Mouse (Mus musculus) MEL (cell line): ENCODE data around the gene Drc3. TPM values are rescaled to one million over a fixed set of nuclear protein-coding genes. Genes with fewer than 3 reads are reported as not detected.
A peak's percentile ranks its signal among the peaks of the same experiment; 100 is the strongest.

ENCODE experiments used
- DNase-seq: peaks from one replicate; pipeline ENCODE4 v3.0.0; 2011; ENCODE audit warnings: low read depth, low spot score
- H3K27ac ChIP-seq: 2 replicates; pipeline ENCODE4 v1.5.1; 2012; ENCODE audit warnings: low read depth, mild to moderate bottlenecking, control low read depth, low read length, moderate library complexity; ENCODE audit not compliant: control insufficient read depth
- H3K27me3 ChIP-seq, 2 experiments: fragments of 150-350 bp in 1 of 2; sonication (generic) in 1 of 2; 2 replicates each; pipeline ENCODE4 v1.6.1; 2012; ENCODE audit warnings: low read length in 2 of 2, mild to moderate bottlenecking in 2 of 2, improper control_type of control experiment in 1 of 2, moderate library complexity in 1 of 2; ENCODE audit not compliant: insufficient read depth in 2 of 2, control insufficient read depth in 1 of 2
- H3K36me3 ChIP-seq, 2 experiments: 2 replicates each; pipeline ENCODE4 v1.6.1; 2012 to 2014; ENCODE audit warnings: low read length in 2 of 2, improper control_type of control experiment in 1 of 2, inconsistent platforms in 1 of 2, mild to moderate bottlenecking in 1 of 2; ENCODE audit not compliant: insufficient read depth in 2 of 2, control insufficient read depth in 1 of 2
- H3K4me1 ChIP-seq, 2 experiments: fragments of 150-350 bp in 1 of 2; sonication (generic) in 1 of 2; 2 replicates each; pipeline ENCODE4 v1.6.1; 2012; ENCODE audit warnings: low read length in 2 of 2, improper control_type of control experiment in 1 of 2, mild to moderate bottlenecking in 1 of 2; ENCODE audit not compliant: insufficient read depth in 2 of 2, control insufficient read depth in 1 of 2
- H3K4me3 ChIP-seq, 2 experiments: fragments of 150-350 bp in 1 of 2; sonication (generic) in 1 of 2; 2 replicates each; pipeline ENCODE4 v1.5.1; 2012; ENCODE audit warnings: low read depth in 2 of 2, low read length in 2 of 2, mild to moderate bottlenecking in 2 of 2, moderate library complexity in 2 of 2, control low read depth in 1 of 2, improper control_type of control experiment in 1 of 2; ENCODE audit not compliant: control insufficient read depth in 1 of 2, insufficient read depth in 1 of 2
- H3K79me2 ChIP-seq: 2 replicates; pipeline ENCODE4 v1.6.1; 2012; ENCODE audit warnings: mild to moderate bottlenecking, low read length, moderate library complexity; ENCODE audit not compliant: control insufficient read depth, poor library complexity, insufficient read depth
- H3K9ac ChIP-seq: 2 replicates; pipeline ENCODE4 v1.6.1; 2012; ENCODE audit warnings: low read depth, mild to moderate bottlenecking, control low read depth, low read length, moderate library complexity; ENCODE audit not compliant: control insufficient read depth, poor library complexity, severe bottlenecking
- H3K9me3 ChIP-seq: fragments of 150-350 bp; sonication (generic); replicated peaks from 2 replicates; pipeline ENCODE4 v1.6.1; 2012; ENCODE audit warnings: mild to moderate bottlenecking, low read length, improper control_type of control experiment, moderate library complexity; ENCODE audit not compliant: insufficient read depth
- BHLHE40 ChIP-seq: IDR thresholded peaks from 2 replicates; pipeline ENCODE4 v1.6.1; 2012; ENCODE audit warnings: low read depth, mild to moderate bottlenecking, inconsistent platforms, low read length, improper control_type of control experiment, borderline replicate concordance
- CHD1 ChIP-seq: IDR thresholded peaks from 2 replicates; pipeline ENCODE4 v1.6.1; 2012; ENCODE audit warnings: low read depth, mild to moderate bottlenecking, inconsistent platforms, low read length, improper control_type of control experiment
- CHD2 ChIP-seq: IDR thresholded peaks from 2 replicates; pipeline ENCODE4 v1.6.1; 2011; ENCODE audit warnings: low read length, improper control_type of control experiment
- CTCF ChIP-seq, 3 experiments: IDR thresholded peaks in 2 of 3; conservative IDR thresholded peaks in 1 of 3; 2 replicates each; pipeline ENCODE4 v1.5.1; 2011 to 2012; ENCODE audit warnings: low read length in 3 of 3, low read depth in 2 of 3, mild to moderate bottlenecking in 2 of 3, improper control_type of control experiment in 1 of 3, inconsistent platforms in 1 of 3, mixed read lengths in 1 of 3, moderate library complexity in 1 of 3; ENCODE audit not compliant: control insufficient read depth in 1 of 3, insufficient read depth in 1 of 3, poor library complexity in 1 of 3, severe bottlenecking in 1 of 3
- E2F4 ChIP-seq: IDR thresholded peaks from 2 replicates; pipeline ENCODE4 v1.6.1; 2011; ENCODE audit warnings: low read depth, low read length, improper control_type of control experiment, borderline replicate concordance
- EP300 ChIP-seq, 2 experiments: IDR thresholded peaks; 2 replicates each; pipeline ENCODE4 v1.6.1; 2011; ENCODE audit warnings: improper control_type of control experiment in 2 of 2, low read length in 2 of 2, low read depth in 1 of 2, mild to moderate bottlenecking in 1 of 2
- ETS1 ChIP-seq: IDR thresholded peaks from 2 replicates; pipeline ENCODE4 v1.6.1; 2012; ENCODE audit warnings: low read depth, mild to moderate bottlenecking, inconsistent platforms, low read length, improper control_type of control experiment, moderate library complexity
- GABPA ChIP-seq: IDR thresholded peaks from 2 replicates; pipeline ENCODE4 v1.6.1; 2012; ENCODE audit warnings: low read depth, mild to moderate bottlenecking, inconsistent platforms, low read length, improper control_type of control experiment, moderate library complexity
- GATA1 ChIP-seq: IDR thresholded peaks from 2 replicates; pipeline ENCODE4 v1.6.1; 2011; ENCODE audit warnings: low read depth, low read length, improper control_type of control experiment
- HCFC1 ChIP-seq: IDR thresholded peaks from 2 replicates; pipeline ENCODE4 v1.6.1; 2012; ENCODE audit warnings: low read depth, mild to moderate bottlenecking, inconsistent platforms, low read length, improper control_type of control experiment, moderate library complexity
- JUND ChIP-seq: IDR thresholded peaks from 2 replicates; pipeline ENCODE4 v1.6.1; 2011; ENCODE audit warnings: low read depth, mild to moderate bottlenecking, improper control_type of control experiment, low read length
- KAT2A ChIP-seq: conservative IDR thresholded peaks from 2 replicates; pipeline ENCODE4 v1.6.1; 2012; ENCODE audit warnings: low read depth, low read length, improper control_type of control experiment, inconsistent platforms
- MAFK ChIP-seq: IDR thresholded peaks from 2 replicates; pipeline ENCODE4 v1.6.1; 2011; ENCODE audit warnings: low read depth, mild to moderate bottlenecking, low read length, improper control_type of control experiment, borderline replicate concordance
- MAZ ChIP-seq: IDR thresholded peaks from 2 replicates; pipeline ENCODE4 v1.6.1; 2012; ENCODE audit warnings: low read depth, mild to moderate bottlenecking, inconsistent platforms, low read length, improper control_type of control experiment
- MYB ChIP-seq: IDR thresholded peaks from 2 replicates; pipeline ENCODE4 v1.6.1; 2011; ENCODE audit warnings: mild to moderate bottlenecking, low read depth, low read length, improper control_type of control experiment
- MYC ChIP-seq: IDR thresholded peaks from 2 replicates; pipeline ENCODE4 v1.6.1; 2011; ENCODE audit warnings: low read depth, mild to moderate bottlenecking, low read length, improper control_type of control experiment, moderate library complexity
- NELFE ChIP-seq: IDR thresholded peaks from 2 replicates; pipeline ENCODE4 v1.6.1; 2011; ENCODE audit warnings: low read depth, low read length, improper control_type of control experiment
- NRF1 ChIP-seq: IDR thresholded peaks from 2 replicates; pipeline ENCODE4 v1.6.1; 2014; ENCODE audit warnings: low read depth, mild to moderate bottlenecking, inconsistent platforms, low read length, improper control_type of control experiment, moderate library complexity; ENCODE audit not compliant: poor library complexity, insufficient read depth, severe bottlenecking
- POLR2A ChIP-seq, 2 experiments: IDR thresholded peaks; 2 replicates each; pipeline ENCODE4 v1.6.1; 2011 to 2012; ENCODE audit warnings: low read length in 2 of 2, mild to moderate bottlenecking in 2 of 2, control low read depth in 1 of 2, improper control_type of control experiment in 1 of 2, low read depth in 1 of 2, moderate library complexity in 1 of 2; ENCODE audit not compliant: control insufficient read depth in 1 of 2, insufficient read depth in 1 of 2, poor library complexity in 1 of 2
- POLR2AphosphoS2 ChIP-seq: IDR thresholded peaks from 2 replicates; pipeline ENCODE4 v1.6.1; 2011; ENCODE audit warnings: low read length, improper control_type of control experiment
- POLR2AphosphoS5 ChIP-seq: IDR thresholded peaks from 2 replicates; pipeline ENCODE4 v1.6.1; 2012; ENCODE audit warnings: low read depth, borderline replicate concordance, mild to moderate bottlenecking, inconsistent platforms, low read length, moderate library complexity, mixed read lengths
- RAD21 ChIP-seq: IDR thresholded peaks from 2 replicates; pipeline ENCODE4 v1.6.1; 2011; ENCODE audit warnings: mild to moderate bottlenecking, low read depth, low read length, improper control_type of control experiment
- RCOR1 ChIP-seq: IDR thresholded peaks from 2 replicates; pipeline ENCODE4 v1.6.1; 2012; ENCODE audit warnings: low read depth, mild to moderate bottlenecking, inconsistent platforms, low read length, improper control_type of control experiment
- SIN3A ChIP-seq: IDR thresholded peaks from 2 replicates; pipeline ENCODE4 v1.6.1; 2012; ENCODE audit warnings: low read length, improper control_type of control experiment, inconsistent platforms
- SMC3 ChIP-seq: IDR thresholded peaks from 2 replicates; pipeline ENCODE4 v1.6.1; 2011; ENCODE audit warnings: low read depth, low read length, improper control_type of control experiment
- TAL1 ChIP-seq: IDR thresholded peaks from 2 replicates; pipeline ENCODE4 v1.6.1; 2012; ENCODE audit warnings: mild to moderate bottlenecking, inconsistent platforms, low read length, moderate library complexity, mixed read lengths
- TBP ChIP-seq: IDR thresholded peaks from 2 replicates; pipeline ENCODE4 v1.8.0; 2011; ENCODE audit warnings: low read depth, low read length, improper control_type of control experiment
- TCF12 ChIP-seq: IDR thresholded peaks from 2 replicates; pipeline ENCODE4 v1.6.1; 2014; ENCODE audit warnings: low read depth, mild to moderate bottlenecking, inconsistent platforms, low read length, improper control_type of control experiment, moderate library complexity
- UBTF ChIP-seq: IDR thresholded peaks from 2 replicates; pipeline ENCODE4 v1.6.1; 2012; ENCODE audit warnings: low read depth, mild to moderate bottlenecking, inconsistent platforms, low read length, improper control_type of control experiment, moderate library complexity, borderline replicate concordance; ENCODE audit not compliant: insufficient read depth
- USF1 ChIP-seq: IDR thresholded peaks from 2 replicates; pipeline ENCODE4 v1.6.1; 2014; ENCODE audit warnings: low read depth, mild to moderate bottlenecking, inconsistent platforms, low read length, improper control_type of control experiment, moderate library complexity
- ZC3H11A ChIP-seq: IDR thresholded peaks from 2 replicates; pipeline ENCODE4 v1.6.1; 2012; ENCODE audit warnings: low read depth, mild to moderate bottlenecking, inconsistent platforms, low read length, improper control_type of control experiment
- ZKSCAN1 ChIP-seq: IDR thresholded peaks from 2 replicates; pipeline ENCODE4 v1.6.1; 2012; ENCODE audit warnings: low read depth, mild to moderate bottlenecking, inconsistent platforms, low read length, improper control_type of control experiment, moderate library complexity
- ZMIZ1 ChIP-seq: IDR thresholded peaks from 2 replicates; pipeline ENCODE4 v1.6.1; 2012; ENCODE audit warnings: low read depth, mild to moderate bottlenecking, inconsistent platforms, low read length, improper control_type of control experiment, moderate library complexity
- ZNF384 ChIP-seq: IDR thresholded peaks from 2 replicates; pipeline ENCODE4 v1.6.1; 2012; ENCODE audit warnings: low read depth, mild to moderate bottlenecking, inconsistent platforms, low read length, improper control_type of control experiment
- polyA plus RNA-seq, 2 experiments: library from polyadenylated mRNA; stranded (reverse) in 1 of 2; unstranded in 1 of 2; fragments of >175 nt in 1 of 2; fragments of >200 nt in 1 of 2; gene quantifications; 2 replicates each; pipeline versions ENCODE4 v1.2.1 to v1.2.4; 2012; ENCODE audit warnings: low replicate concordance in 2 of 2, low read depth in 1 of 2; ENCODE audit not compliant: insufficient read length in 2 of 2, insufficient read depth in 1 of 2, missing spikeins in 1 of 2
- total RNA-seq: library from RNA; depleted of rRNA; stranded (reverse); fragments of 300-350 nt; gene quantifications from 2 replicates; pipeline ENCODE4 v1.2.3, GENCODE M21; 2012; rRNA removed

Gene Drc3
- total RNA-seq (0.69 and 0.75 TPM in 2 replicates), polyA plus RNA-seq (under 1 TPM in 1 of 2 experiments, not detected in 1; 0.91 TPM)

GRCm38 (mm10) chr11:60352559-60353411 is at the start of gene Drc3, which contains the start of gene Tom1l2:
Drc3 (plus strand) TSS chr11:60353329.
Tom1l2 (minus strand) TSS chr11:60352905.
- H3K9me3 ChIP-seq: no peaks in the 10 kb centered on the region
- peak; percentile 100 for DNase-seq
- peaks cover 0 to 11% of the 10 kb centered on the region in 2 experiments; a peak in 2 of 4 replicates for H3K36me3 ChIP-seq
- peak within 1 kb of the TSS; percentile 78 for H3K9ac ChIP-seq
- no peaks in the 10 kb centered on the region for H3K27me3 ChIP-seq
- H3K4me1 ChIP-seq: peaks cover 0 to 14% of the 10 kb centered on the region in 2 experiments; a peak in 2 of 4 replicates
- H3K27ac ChIP-seq: peak within 1 kb of the TSS; percentile 13; the same call in 1 of the 2 replicates
- peaks cover 4% of the 10 kb centered on the region; the same call in 1 of the 2 replicates for H3K79me2 ChIP-seq
- H3K4me3 ChIP-seq: peak within 1 kb of the TSS; percentile 61 to 85
- TF ChIP-seq JUND (no peak), POLR2AphosphoS2 (no peak), E2F4 (no peak), ETS1 (peak; percentile 40; the same call in 1 of the 2 replicates), RCOR1 (no peak), UBTF (no peak), ZC3H11A (no peak), CHD1 (no peak), EP300 (IDR thresholded peaks at IDR 0.05; ENCODE audit: low read depth in 1 of 2, low read length in 2 of 2) (0 out of 4 replicates have a peak, but pooled peaks of 1 of the 2 experiments have one; percentile 10), MAZ (peak; percentile 80; the same call in 1 of the 2 replicates), NRF1 (no peak), ZMIZ1 (0 out of 2 replicates have a peak, but pooled peaks have one; percentile 46), GATA1 (peak; percentile 56; the same call in 1 of the 2 replicates), USF1 (peak; percentile 99), RAD21 (no peak), POLR2AphosphoS5 (no peak), SIN3A (peak; percentile 100), ZNF384 (no peak), GABPA (no peak), HCFC1 (peak; percentile 97), KAT2A (peak; percentile 89), BHLHE40 (peak; percentile 97), MYB (no peak), CHD2 (peak; percentile 95), CTCF (IDR thresholded peaks at IDR 0.05 in 2 of 3, conservative IDR thresholded peaks at IDR 0.05 in 1 of 3; ENCODE audit: control insufficient read depth in 1 of 3, insufficient read depth in 1 of 3, low read depth in 2 of 3, low read length in 3 of 3, poor library complexity in 1 of 3, severe bottlenecking in 1 of 3) (no peak), ZKSCAN1 (no peak), TCF12 (peak; percentile 62; the same call in 1 of the 2 replicates), TBP (peak; percentile 42), MYC (peak; percentile 83), SMC3 (no peak), POLR2A (IDR thresholded peaks at IDR 0.05; ENCODE audit: control insufficient read depth in 1 of 2, insufficient read depth in 1 of 2, low read depth in 1 of 2, low read length in 2 of 2, poor library complexity in 1 of 2) (peak; percentile 71 to 76), MAFK (no peak), NELFE (peak; percentile 53; the same call in 1 of the 2 replicates), TAL1 (no peak)
